Mouse (Mus musculus) G1E (cell line): Measurements from ENCODE around the gene Zdhhc4.

Experiments used
- CTCF ChIP-seq: IDR thresholded peaks from 2 replicates; pipeline ENCODE4 v1.5.1; 2012; ENCODE audit warnings: low read depth, low read length, inconsistent platforms, mixed read lengths
- GATA1 ChIP-seq: IDR thresholded peaks from 2 replicates; pipeline ENCODE4 v1.6.1; 2012; ENCODE audit warnings: borderline replicate concordance, low read length, inconsistent platforms, mixed read lengths
- TAL1 ChIP-seq: conservative IDR thresholded peaks from 2 replicates; pipeline ENCODE4 v1.6.1; 2012; ENCODE audit warnings: low read depth, low read length, inconsistent platforms, mixed read lengths

- TF ChIP-seq CTCF (no peak), GATA1 (no peak), TAL1 (no peak)
Observed at GRCm38 (mm10) chr5:143335089-143335460, 6.0 kb upstream of the Zdhhc4 start.
